Mouse (Mus musculus) brain, embryonic 14.5 days (tissue): ENCODE measurements around the gene 6820408C15Rik. TPM values are rescaled to one million over a fixed set of nuclear protein-coding genes. Genes with fewer than 3 reads are reported as not detected.

Experiments used
- DNase-seq: peaks from one replicate; pipeline ENCODE4 v3.0.0-alpha.2; 2011; ENCODE audit warnings: low read depth
- CTCF ChIP-seq: fragments of 200-500 bp; IDR thresholded peaks from 2 replicates; pipeline ENCODE4 v1.5.1; 2012; ENCODE audit warnings: inconsistent platforms, mild to moderate bottlenecking, moderate library complexity, borderline replicate concordance; ENCODE audit not compliant: insufficient read depth, insufficient read length; ENCODE audit errors: extremely low read depth
- POLR2A ChIP-seq: fragments of 200-500 bp; IDR thresholded peaks from 2 replicates; pipeline ENCODE4 v1.6.1; 2012; ENCODE audit warnings: mild to moderate bottlenecking, inconsistent platforms, borderline replicate concordance; ENCODE audit not compliant: poor library complexity, insufficient read depth, insufficient read length, severe bottlenecking; ENCODE audit errors: extremely low read depth
- polyA plus RNA-seq: library from polyadenylated mRNA; depleted of rRNA; stranded (reverse); fragments of >200 nt; gene quantifications from 2 replicates; pipeline ENCODE4 v1.2.3, GENCODE M21; 2012

Gene 6820408C15Rik
- polyA plus RNA-seq, 1 experiment: 2.6 TPM

DNA sequence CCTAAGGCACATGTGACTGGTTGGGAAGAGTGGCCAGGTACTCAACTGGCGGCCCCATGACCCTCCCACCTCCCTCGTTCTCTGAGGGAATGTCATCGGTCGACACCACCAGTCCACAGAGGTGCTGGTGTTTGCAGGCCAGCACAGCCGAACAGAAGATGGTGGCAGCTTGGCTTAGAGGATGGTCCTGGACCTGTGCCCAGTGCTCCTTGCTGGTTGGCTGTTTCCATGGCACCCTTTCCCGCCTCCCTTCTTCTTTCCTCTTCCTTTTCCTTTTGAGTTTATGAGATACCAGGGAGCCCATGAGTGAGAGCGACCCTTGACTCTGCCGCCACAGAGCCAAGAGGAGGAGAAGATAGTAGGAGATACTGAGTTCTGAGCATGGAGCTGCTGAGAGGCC is 27.9 kb downstream of the 6820408C15Rik start:
- no peak for TF ChIP-seq CTCF
- no peak for TF ChIP-seq POLR2A
- DNase-seq: peak; percentile 49

DNA sequence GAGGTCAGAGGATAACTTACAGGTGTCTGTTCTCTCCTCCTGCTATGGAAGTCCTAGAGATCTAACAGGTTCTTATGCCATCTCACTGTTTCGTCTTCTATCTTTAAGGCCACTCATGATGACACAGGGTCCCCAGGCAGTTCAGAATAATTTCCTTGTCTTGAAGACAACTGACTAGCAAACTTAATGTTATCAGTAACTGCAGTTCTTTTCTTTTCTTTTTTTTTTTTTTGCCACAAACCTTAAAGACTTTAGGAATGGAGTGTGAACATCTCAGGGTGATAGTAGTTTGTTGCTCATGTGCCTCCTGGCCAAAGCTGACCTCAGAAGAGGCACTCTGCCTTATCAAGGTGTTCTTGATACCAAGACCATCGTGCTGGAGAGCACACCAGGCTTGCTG is 31.3 kb downstream of the 6820408C15Rik start:
- no peak for DNase-seq
- no peak for TF ChIP-seq POLR2A
- TF ChIP-seq CTCF: no peak

DNA sequence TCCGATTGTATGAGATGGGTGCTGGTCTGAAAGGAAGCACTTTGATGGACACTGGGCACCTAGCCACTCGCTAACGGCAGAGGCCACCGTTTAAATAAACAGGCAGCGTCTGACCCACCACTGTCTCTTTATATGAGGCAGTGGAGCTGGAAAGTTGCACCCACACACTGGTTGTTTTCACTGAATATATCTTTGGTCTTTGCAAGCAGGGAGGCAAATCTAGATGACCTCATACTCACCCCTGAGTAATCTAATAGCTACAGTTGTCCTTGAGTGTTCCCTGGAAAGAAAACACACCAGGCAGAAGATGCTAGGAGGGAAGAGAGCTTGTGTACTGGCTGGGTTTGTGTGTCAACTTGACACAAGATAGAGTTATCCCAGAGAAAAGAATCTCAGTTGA is 32.1 kb downstream of the 6820408C15Rik start:
- no peak for TF ChIP-seq CTCF
- TF ChIP-seq POLR2A: no peak
- no peak for DNase-seq

- peak; percentile 71 for DNase-seq
- TF ChIP-seq CTCF (peak; percentile 73; the same call in 1 of the 2 replicates), POLR2A (no peak)
These were observed 34.9 kb downstream of the 6820408C15Rik start for GRCm38 (mm10) chr2:152450241-152450640.

GRCm38 (mm10) chr2:152452101-152452781 is 36.9 kb downstream of the 6820408C15Rik start:
- DNase-seq: no peak

GRCm38 (mm10) chr2:152459241-152459640 is 43.9 kb downstream of the 6820408C15Rik start:
- peak; percentile 24 for DNase-seq
- no peak for TF ChIP-seq POLR2A
- TF ChIP-seq CTCF: no peak

More at GRCm38 (mm10) chr2:152452101-152452781, 36.9 kb downstream of the 6820408C15Rik start:
- TF ChIP-seq CTCF (no peak), POLR2A (no peak)

DNA sequence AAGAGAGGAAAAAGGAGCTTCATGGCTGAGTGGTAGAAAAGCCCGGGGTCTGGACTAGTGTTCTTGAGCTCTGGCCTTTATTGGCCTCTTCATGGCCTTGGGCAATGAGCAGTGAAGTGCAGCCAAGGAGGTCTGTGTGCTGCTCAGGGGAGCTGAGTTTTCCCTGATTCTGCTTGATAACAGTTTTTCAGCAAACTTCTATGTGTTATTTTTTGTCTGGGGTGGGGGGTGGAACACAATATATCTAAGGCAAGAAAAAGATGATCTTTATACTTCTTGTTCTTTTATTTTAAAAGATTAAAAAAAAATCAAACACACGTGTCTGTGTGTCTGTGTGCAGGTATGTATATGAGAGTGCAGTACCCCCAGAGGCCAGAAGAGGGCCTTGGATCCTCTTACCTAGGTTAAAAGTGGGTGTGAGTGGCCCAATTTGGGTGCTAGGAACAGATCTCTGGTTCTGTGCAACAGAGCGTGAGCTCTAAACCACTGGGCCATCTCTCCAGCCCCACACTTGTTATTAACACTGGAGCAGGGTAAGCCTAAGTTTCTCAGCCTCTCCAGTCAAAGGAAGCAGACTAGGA is 49.3 kb downstream of the 6820408C15Rik start, which contains the start of gene Defb23:
Defb23 (minus strand) TSS at position 51 of the 581 bp plus-strand sequence.
- DNase-seq: no peak
- TF ChIP-seq CTCF (no peak), POLR2A (no peak)

GRCm38 (mm10) chr2:152470973-152471372 is 55.6 kb downstream of the 6820408C15Rik start:
- no peak for TF ChIP-seq POLR2A
- peak; percentile 56; the same call in 1 of the 2 replicates for TF ChIP-seq CTCF
- DNase-seq: peak; percentile 61

DNA sequence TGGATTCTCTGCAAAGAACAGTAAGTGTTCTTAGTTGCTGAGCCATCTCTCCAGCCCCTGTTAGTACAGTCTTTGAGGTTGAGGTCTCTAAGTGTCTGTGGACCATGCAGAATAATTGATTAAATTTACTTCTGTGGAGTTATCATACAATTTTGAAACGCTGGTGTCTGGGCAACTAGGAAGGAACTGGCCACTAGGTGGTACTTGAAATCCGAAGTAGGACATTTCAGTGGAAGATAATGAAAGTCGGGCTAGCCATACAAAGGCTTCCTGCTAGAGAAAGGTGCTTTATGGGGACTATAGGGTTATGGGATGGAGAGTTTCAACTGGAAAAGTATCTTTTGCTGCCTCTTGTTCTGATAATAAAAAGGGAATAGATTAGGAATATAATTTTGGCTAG is 57.0 kb downstream of the 6820408C15Rik start:
- TF ChIP-seq CTCF (no peak; the same call in 1 of the 2 replicates), POLR2A (no peak)
- no peak for DNase-seq

GRCm38 (mm10) chr2:152476763-152477162 is 61.4 kb downstream of the 6820408C15Rik start, which contains the start of gene Defb20:
Gene Defb20, plus strand, starts transcription at chr2:152477063.
- TF ChIP-seq CTCF (no peak), POLR2A (no peak)
- no peak for DNase-seq

- DNase-seq: no peak
- TF ChIP-seq POLR2A (no peak), CTCF (no peak)
These were observed 65.5 kb downstream of the 6820408C15Rik start for GRCm38 (mm10) chr2:152480881-152481280.
